Mouse (Mus musculus) limb, embryonic 13.5 days (tissue): ENCODE measurements at regions not wholly inside any gene's neighbourhood (a gene's known extent, or its start where the extent isn't known, plus 50 kb on each side); places are given as distances from the start of the nearest gene placed in this dataset.

Experiments used
- ATAC-seq: fragments of 200-750 bp; cut with Nextera tagmentation; 2 replicates; pipeline ENCODE4 v1.8.0; 2017; ENCODE audit warnings: low read depth, moderate number of reproducible peaks, moderate TSS enrichment; ENCODE audit not compliant: low FRiP score
- H3K27ac ChIP-seq: fragments of 300-500 bp; sonication (generic); 2 replicates; pipeline ENCODE4 v1.5.1; 2015; ENCODE audit warnings: inconsistent platforms, mild to moderate bottlenecking, moderate library complexity
- H3K27me3 ChIP-seq: fragments of 300-500 bp; sonication (generic); 2 replicates; pipeline ENCODE4 v1.6.1; 2015; ENCODE audit warnings: mild to moderate bottlenecking, inconsistent platforms
- H3K36me3 ChIP-seq: fragments of 300-500 bp; sonication (generic); 2 replicates; pipeline ENCODE4 v1.6.1; 2015; ENCODE audit warnings: inconsistent platforms, mild to moderate bottlenecking, moderate library complexity
- H3K4me1 ChIP-seq: fragments of 300-500 bp; sonication (generic); 2 replicates; pipeline ENCODE4 v1.6.1; 2015; ENCODE audit warnings: inconsistent platforms
- H3K4me2 ChIP-seq: fragments of 300-500 bp; sonication (generic); replicated peaks from 2 replicates; pipeline ENCODE4 v1.6.1; 2015; ENCODE audit warnings: inconsistent platforms, mild to moderate bottlenecking, moderate library complexity
- H3K4me3 ChIP-seq: fragments of 300-500 bp; sonication (generic); 2 replicates; pipeline ENCODE4 v1.5.1; 2015; ENCODE audit warnings: moderate library complexity, mild to moderate bottlenecking, inconsistent platforms
- H3K9ac ChIP-seq: fragments of 300-500 bp; sonication (generic); 2 replicates; pipeline ENCODE4 v1.6.1; 2015; ENCODE audit warnings: mild to moderate bottlenecking, inconsistent platforms
- H3K9me3 ChIP-seq: fragments of 300-500 bp; sonication (generic); 2 replicates; pipeline ENCODE4 v1.6.1; 2016; ENCODE audit warnings: inconsistent platforms
- WGBS: fragments of 180-500 bp; shearing (Covaris S2); methylation state at CpG from one replicate; pipeline ENCODE4 v1.1.7; 2015; 5-methylcytosine and 5-hydroxymethylcytosine counted together

GRCm38 (mm10) chr17:63575316-63576007, 75.6 kb upstream of the Fbxl17 start:
- no peaks in the 10 kb centered on the region for H3K27me3 ChIP-seq
- H3K4me2 ChIP-seq, result no peak overlapping the region
- H3K9ac ChIP-seq, result no peak overlapping the region
- ATAC-seq, result peak; percentile 57; the same call in 1 of the 2 replicates
- H3K36me3 ChIP-seq, result no peaks in the 10 kb centered on the region
- H3K27ac ChIP-seq, result no peak overlapping the region
- H3K4me3 ChIP-seq, result no peak overlapping the region
- 49% methylated on average over 4 of the region's 4 CpGs for WGBS
- H3K4me1 ChIP-seq, result no peaks in the 10 kb centered on the region
- H3K9me3 ChIP-seq, result no peaks in the 10 kb centered on the region

GRCm38 (mm10) chr17:63582870-63583269, 83.1 kb upstream of the Fbxl17 start:
- Histone ChIP-seq H3K4me2 (no peak overlapping the region), H3K27ac (no peak overlapping the region), H3K4me3 (no peak overlapping the region), H3K4me1 (no peaks in the 10 kb centered on the region), H3K9ac (no peak overlapping the region), H3K36me3 (no peaks in the 10 kb centered on the region), H3K9me3 (no peaks in the 10 kb centered on the region), H3K27me3 (no peaks in the 10 kb centered on the region)
- 72% methylated on average over 4 of the region's 4 CpGs for WGBS
- ATAC-seq, result no peak

GRCm38 (mm10) chr17:63607021-63607751, 107.4 kb upstream of the Fbxl17 start:
- Histone ChIP-seq H3K9ac (no peak overlapping the region), H3K4me1 (no peaks in the 10 kb centered on the region), H3K4me2 (no peak overlapping the region), H3K36me3 (no peaks in the 10 kb centered on the region), H3K9me3 (no peaks in the 10 kb centered on the region), H3K27me3 (no peaks in the 10 kb centered on the region), H3K27ac (no peak overlapping the region), H3K4me3 (no peak overlapping the region)
- WGBS, result 65% methylated on average over 7 of the region's 7 CpGs
- no peak for ATAC-seq

- no peaks in the 10 kb centered on the region for H3K27me3 ChIP-seq
- no peak for ATAC-seq
- no peaks in the 10 kb centered on the region for H3K4me1 ChIP-seq
- WGBS, result 37% methylated on average over 3 of the region's 3 CpGs
- no peak overlapping the region for H3K4me2 ChIP-seq
- no peaks in the 10 kb centered on the region for H3K9me3 ChIP-seq
- H3K27ac ChIP-seq, result no peak overlapping the region
- no peak overlapping the region for H3K4me3 ChIP-seq
- H3K36me3 ChIP-seq, result no peaks in the 10 kb centered on the region
- no peak overlapping the region for H3K9ac ChIP-seq
These were observed 122.9 kb upstream of the Fbxl17 start for GRCm38 (mm10) chr17:63622726-63623125.

- Histone ChIP-seq H3K4me2 (no peak overlapping the region), H3K9ac (no peak overlapping the region), H3K27me3 (no peaks in the 10 kb centered on the region), H3K9me3 (no peaks in the 10 kb centered on the region), H3K27ac (no peak overlapping the region), H3K36me3 (no peaks in the 10 kb centered on the region), H3K4me3 (no peak overlapping the region), H3K4me1 (no peaks in the 10 kb centered on the region)
- WGBS, result 92% methylated on average over 2 of the region's 2 CpGs
- no peak for ATAC-seq
These were observed 137.8 kb upstream of the Fbxl17 start for GRCm38 (mm10) chr17:63637598-63637997.

- H3K4me2 ChIP-seq, result no peak overlapping the region
- no peaks in the 10 kb centered on the region for H3K36me3 ChIP-seq
- 83% methylated on average over 4 of the region's 4 CpGs for WGBS
- no peak overlapping the region for H3K9ac ChIP-seq
- no peaks in the 10 kb centered on the region for H3K27me3 ChIP-seq
- no peak overlapping the region for H3K4me3 ChIP-seq
- H3K4me1 ChIP-seq, result no peaks in the 10 kb centered on the region
- ATAC-seq, result no peak
- no peak overlapping the region for H3K27ac ChIP-seq
- H3K9me3 ChIP-seq, result no peaks in the 10 kb centered on the region
These were observed 144.6 kb upstream of the Fbxl17 start for GRCm38 (mm10) chr17:63644390-63644789.

GRCm38 (mm10) chr17:63657687-63658086, 157.9 kb upstream of the Fbxl17 start:
- Histone ChIP-seq H3K9ac (no peak overlapping the region), H3K4me2 (no peak overlapping the region), H3K4me1 (peaks cover 5% of the 10 kb centered on the region; the same call in 1 of the 2 replicates), H3K27ac (no peak overlapping the region), H3K4me3 (no peak overlapping the region), H3K27me3 (no peaks in the 10 kb centered on the region), H3K9me3 (no peaks in the 10 kb centered on the region), H3K36me3 (no peaks in the 10 kb centered on the region)
- 82% methylated on average over 6 of the region's 6 CpGs for WGBS
- no peak for ATAC-seq

GRCm38 (mm10) chr17:63660841-63661481, 161.1 kb upstream of the Fbxl17 start:
- H3K4me3 ChIP-seq, result no peak overlapping the region
- no peak overlapping the region for H3K9ac ChIP-seq
- H3K27me3 ChIP-seq, result no peaks in the 10 kb centered on the region
- peak; percentile 55 for ATAC-seq
- no peaks in the 10 kb centered on the region for H3K36me3 ChIP-seq
- H3K4me2 ChIP-seq, result no peak overlapping the region
- WGBS, result 73% methylated on average over 13 of the region's 13 CpGs
- no peaks in the 10 kb centered on the region for H3K9me3 ChIP-seq
- peaks cover 5% of the 10 kb centered on the region; the same call in 1 of the 2 replicates for H3K4me1 ChIP-seq
- H3K27ac ChIP-seq, result peak overlapping the region; percentile 22; the same call in 1 of the 2 replicates

GRCm38 (mm10) chr17:63661584-63661983, 161.8 kb upstream of the Fbxl17 start:
- H3K4me2 ChIP-seq, result no peak overlapping the region; the same call in 1 of the 2 replicates
- H3K4me1 ChIP-seq, result peaks cover 5% of the 10 kb centered on the region; the same call in 1 of the 2 replicates
- H3K4me3 ChIP-seq, result no peak overlapping the region
- H3K9me3 ChIP-seq, result no peaks in the 10 kb centered on the region
- H3K9ac ChIP-seq, result no peak overlapping the region
- no peaks in the 10 kb centered on the region for H3K36me3 ChIP-seq
- ATAC-seq, result peak; percentile 41
- 84% methylated on average over 4 of the region's 4 CpGs for WGBS
- H3K27ac ChIP-seq, result no peak overlapping the region
- H3K27me3 ChIP-seq, result no peaks in the 10 kb centered on the region

GRCm38 (mm10) chr17:63662251-63662650, 162.4 kb upstream of the Fbxl17 start:
- H3K9me3 ChIP-seq, result no peaks in the 10 kb centered on the region

GRCm38 (mm10) chr17:63676791-63677190, 177.0 kb upstream of the Fbxl17 start:
- 72% methylated on average over 8 of the region's 8 CpGs for WGBS
- ATAC-seq, result no peak
- no peak overlapping the region for H3K27ac ChIP-seq
- no peaks in the 10 kb centered on the region for H3K4me1 ChIP-seq
- no peak overlapping the region for H3K4me2 ChIP-seq
- H3K27me3 ChIP-seq, result no peaks in the 10 kb centered on the region
- no peaks in the 10 kb centered on the region for H3K36me3 ChIP-seq
- H3K9me3 ChIP-seq, result no peaks in the 10 kb centered on the region
- no peak overlapping the region for H3K9ac ChIP-seq
- H3K4me3 ChIP-seq, result no peak overlapping the region

More at GRCm38 (mm10) chr17:63662251-63662650, 162.4 kb upstream of the Fbxl17 start:
- Histone ChIP-seq H3K27me3 (no peaks in the 10 kb centered on the region), H3K4me2 (peak overlapping the region; percentile 52), H3K4me1 (peaks cover 5% of the 10 kb centered on the region; the same call in 1 of the 2 replicates), H3K9ac (no peak overlapping the region), H3K27ac (no peak overlapping the region), H3K4me3 (peak overlapping the region; percentile 16; the same call in 1 of the 2 replicates), H3K36me3 (no peaks in the 10 kb centered on the region)
- 22% methylated on average over 12 of the region's 12 CpGs for WGBS
- peak; percentile 25; the same call in 1 of the 2 replicates for ATAC-seq

- WGBS, result 57% methylated on average over 3 of the region's 3 CpGs
- Histone ChIP-seq H3K4me1 (no peaks in the 10 kb centered on the region), H3K9me3 (no peaks in the 10 kb centered on the region), H3K4me2 (no peak overlapping the region), H3K9ac (no peak overlapping the region), H3K27ac (no peak overlapping the region), H3K27me3 (no peaks in the 10 kb centered on the region), H3K4me3 (no peak overlapping the region), H3K36me3 (no peaks in the 10 kb centered on the region)
- ATAC-seq, result peak; percentile 48; the same call in 1 of the 2 replicates
These were observed 178.3 kb upstream of the Fbxl17 start for GRCm38 (mm10) chr17:63677996-63678657.
